Mouse (Mus musculus) stomach, embryonic 15.5 days (tissue): ENCODE data around the gene Lyar. TPM values are rescaled to one million over a fixed set of nuclear protein-coding genes. Genes with fewer than 3 reads are reported as not detected.

Experiments
- ATAC-seq: fragments of 200-750 bp; cut with Nextera tagmentation; 2 replicates; pipeline ENCODE4 v1.8.0; 2017; ENCODE audit warnings: low read depth, moderate number of reproducible peaks, moderate TSS enrichment; ENCODE audit not compliant: insufficient read depth, low FRiP score
- H3K27ac ChIP-seq: fragments of 300-500 bp; sonication (generic); 2 replicates; pipeline ENCODE4 v1.5.1; 2015; ENCODE audit warnings: mild to moderate bottlenecking, inconsistent platforms
- H3K27me3 ChIP-seq: fragments of 300-500 bp; sonication (generic); replicated peaks from 2 replicates; pipeline ENCODE4 v1.6.1; 2015; ENCODE audit warnings: inconsistent platforms
- H3K36me3 ChIP-seq: fragments of 300-500 bp; sonication (generic); 2 replicates; pipeline ENCODE4 v1.6.1; 2015; ENCODE audit warnings: inconsistent platforms
- H3K4me1 ChIP-seq: fragments of 300-500 bp; sonication (generic); 2 replicates; pipeline ENCODE4 v1.6.1; 2015; ENCODE audit warnings: inconsistent platforms
- H3K4me2 ChIP-seq: fragments of 300-500 bp; sonication (generic); 2 replicates; pipeline ENCODE4 v1.6.1; 2015; ENCODE audit warnings: mild to moderate bottlenecking, inconsistent platforms
- H3K4me3 ChIP-seq: fragments of 300-500 bp; sonication (generic); replicated peaks from 2 replicates; pipeline ENCODE4 v1.5.1; 2015; ENCODE audit warnings: inconsistent platforms
- H3K9ac ChIP-seq: fragments of 300-500 bp; sonication (generic); 2 replicates; pipeline ENCODE4 v1.6.1; 2015; ENCODE audit warnings: inconsistent platforms
- H3K9me3 ChIP-seq: fragments of 300-500 bp; sonication (generic); 2 replicates; pipeline ENCODE4 v1.6.1; 2016; ENCODE audit warnings: inconsistent platforms
- WGBS: fragments of 180-500 bp; shearing (Covaris S2); methylation state at CpG from one replicate; pipeline ENCODE4 v1.1.7; 2015; 5-methylcytosine and 5-hydroxymethylcytosine counted together
- polyA plus RNA-seq: library from polyadenylated mRNA; unstranded; fragments of >200 nt; fragmentation: Nextera tagmentation; extraction: Ambion mirVana; gene quantifications from 2 replicates; pipeline ENCODE4 v1.2.1, GENCODE M21; 2015

The Lyar gene
- polyA plus RNA-seq = 96.6 and 106 TPM in 2 replicates

DNA sequence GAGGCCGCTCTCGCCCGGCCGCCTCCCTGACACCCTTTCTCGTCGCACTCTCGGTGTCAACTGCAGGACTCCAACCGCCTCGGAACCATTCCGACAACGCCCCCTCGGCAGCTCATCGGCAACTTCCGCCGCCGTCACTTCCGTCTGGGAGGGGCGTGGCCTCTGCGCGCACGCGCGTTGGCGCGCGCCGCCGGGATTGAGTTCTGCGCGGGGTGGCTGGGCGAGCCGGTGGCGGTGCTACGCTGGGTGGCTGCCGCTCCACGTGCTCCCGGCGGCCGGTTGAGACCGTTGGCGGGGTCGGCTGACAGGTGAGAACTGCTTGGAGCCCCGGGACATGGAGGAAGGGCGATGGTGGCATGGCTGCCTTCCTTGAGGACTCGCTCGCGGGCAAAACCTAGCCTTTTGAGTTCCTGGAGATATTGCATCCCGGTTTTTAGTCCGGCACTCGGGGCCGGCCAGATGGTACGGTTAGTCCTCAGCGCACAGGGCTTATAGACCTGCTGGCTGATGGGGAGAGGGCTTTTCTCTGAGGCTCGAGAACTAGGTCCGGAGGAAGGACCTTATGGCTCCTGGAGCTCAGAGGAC, at the start of gene Lyar, which contains the start of gene Zbtb49:
TSS of gene Lyar (plus strand) at position 143 of the 585 bp plus-strand sequence.
TSS of gene Zbtb49 (minus strand) at position 130 of the 585 bp plus-strand sequence.
- under 1% methylated on average over 53 of the region's 55 CpGs for WGBS
- Histone ChIP-seq H3K4me3 (peak within 1 kb of the TSS; percentile 74), H3K9me3 (no peaks in the 10 kb centered on the region), H3K27ac (peak within 1 kb of the TSS; percentile 44; the same call in 1 of the 2 replicates), H3K36me3 (no peaks in the 10 kb centered on the region; the same call in 1 of the 2 replicates), H3K4me2 (peak within 1 kb of the TSS; percentile 72), H3K27me3 (no peaks in the 10 kb centered on the region), H3K4me1 (peaks cover 15% of the 10 kb centered on the region), H3K9ac (peak within 1 kb of the TSS; percentile 79)
- ATAC-seq = peak; percentile 92

DNA sequence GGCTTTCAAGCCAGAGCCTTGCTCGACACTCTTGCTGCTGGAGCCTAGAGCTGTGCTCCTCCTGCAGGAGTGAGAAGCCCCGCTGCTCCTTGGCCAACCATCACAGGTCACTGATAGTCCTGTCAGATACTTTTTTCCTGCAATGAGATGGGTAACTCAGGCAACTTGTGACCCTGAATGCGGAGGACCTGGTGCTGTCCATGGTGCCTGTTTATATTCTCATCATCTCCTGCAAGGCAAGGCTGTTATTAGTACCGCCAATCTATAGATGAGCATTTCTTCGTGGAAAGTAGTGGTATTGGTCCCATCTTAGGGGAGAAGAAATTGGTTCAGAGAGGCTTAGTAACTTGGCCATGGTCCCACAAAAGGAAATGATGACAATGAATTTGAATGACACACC, 46.5 kb upstream of the Lyar start:
- no peaks in the 10 kb centered on the region for H3K4me1 ChIP-seq
- no peak overlapping the region for H3K9ac ChIP-seq
- no peaks in the 10 kb centered on the region for H3K9me3 ChIP-seq
- no peaks in the 10 kb centered on the region for H3K36me3 ChIP-seq
- no peak overlapping the region for H3K4me3 ChIP-seq
- 42% methylated on average over 5 of the region's 5 CpGs for WGBS
- no peak overlapping the region for H3K4me2 ChIP-seq
- no peak overlapping the region for H3K27ac ChIP-seq
- H3K27me3 ChIP-seq = no peaks in the 10 kb centered on the region
- ATAC-seq = no peak

DNA sequence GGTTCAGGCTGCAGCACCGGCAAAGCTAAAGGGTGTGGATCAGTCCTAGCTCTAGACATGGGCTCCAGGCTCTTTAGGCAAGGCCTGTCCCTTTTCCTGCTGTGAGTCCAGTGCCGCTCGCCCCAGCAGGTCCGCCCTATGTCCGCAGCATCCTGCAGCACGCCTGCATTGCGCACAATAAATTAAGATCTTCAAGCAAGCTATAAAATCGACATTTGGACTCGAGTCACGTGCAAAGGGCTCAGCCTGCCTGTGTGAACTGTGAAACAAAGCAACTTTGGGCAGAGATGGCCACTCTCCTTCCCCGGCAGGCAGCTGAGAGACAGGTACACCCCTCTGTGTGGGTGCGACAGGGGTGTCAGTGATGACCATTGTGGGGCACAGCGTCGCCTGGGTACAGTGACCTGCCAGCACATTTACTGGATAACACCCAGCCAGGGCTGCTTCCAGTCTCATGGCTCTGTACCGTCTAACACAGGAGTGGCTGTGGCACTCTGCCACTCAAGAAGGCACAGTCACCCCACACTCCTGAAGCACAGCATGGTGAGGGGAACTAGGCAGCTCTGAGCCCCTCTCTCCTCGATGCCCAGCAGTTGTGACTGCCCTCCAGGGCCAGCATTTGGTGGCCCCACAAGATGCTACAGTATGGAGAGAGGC, 45.9 kb upstream of the Lyar start:
- Histone ChIP-seq H3K4me3 (no peak overlapping the region), H3K4me2 (no peak overlapping the region), H3K9me3 (no peaks in the 10 kb centered on the region), H3K4me1 (no peaks in the 10 kb centered on the region), H3K27me3 (no peaks in the 10 kb centered on the region), H3K27ac (no peak overlapping the region), H3K36me3 (no peaks in the 10 kb centered on the region), H3K9ac (no peak overlapping the region)
- 77% methylated on average over 16 of the region's 16 CpGs for WGBS
- ATAC-seq = no peak

DNA sequence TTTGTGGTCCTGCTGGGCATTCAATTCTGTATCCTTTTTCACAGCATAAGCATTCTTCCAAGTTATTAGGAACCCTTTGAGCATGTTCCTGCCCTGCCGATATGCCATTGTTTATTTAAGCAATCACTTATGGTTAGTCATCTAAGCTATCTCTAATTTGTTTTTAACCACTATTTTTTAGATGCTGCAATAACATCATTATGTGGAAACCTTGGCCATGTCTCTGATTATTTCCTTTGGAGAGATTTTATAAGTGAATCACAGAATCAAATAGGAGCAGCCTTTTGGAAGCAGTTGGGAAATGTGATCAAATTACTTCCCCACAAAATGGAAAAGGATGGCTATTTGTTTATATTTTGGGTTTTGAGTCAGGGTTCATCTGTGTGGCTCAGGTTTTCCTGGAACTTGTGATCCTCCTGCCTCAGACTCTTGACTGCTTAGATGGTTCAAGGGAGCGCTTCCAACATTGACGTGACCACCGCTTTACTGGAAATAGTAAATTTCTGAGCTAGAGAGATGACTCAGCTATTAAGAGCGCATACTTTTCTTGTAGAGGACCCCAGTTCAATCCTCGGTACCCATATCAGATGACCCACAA, 35.5 kb upstream of the Lyar start:
- no peak for ATAC-seq
- no peak overlapping the region for H3K4me2 ChIP-seq
- 77% methylated on average over 6 of the region's 6 CpGs for WGBS

DNA sequence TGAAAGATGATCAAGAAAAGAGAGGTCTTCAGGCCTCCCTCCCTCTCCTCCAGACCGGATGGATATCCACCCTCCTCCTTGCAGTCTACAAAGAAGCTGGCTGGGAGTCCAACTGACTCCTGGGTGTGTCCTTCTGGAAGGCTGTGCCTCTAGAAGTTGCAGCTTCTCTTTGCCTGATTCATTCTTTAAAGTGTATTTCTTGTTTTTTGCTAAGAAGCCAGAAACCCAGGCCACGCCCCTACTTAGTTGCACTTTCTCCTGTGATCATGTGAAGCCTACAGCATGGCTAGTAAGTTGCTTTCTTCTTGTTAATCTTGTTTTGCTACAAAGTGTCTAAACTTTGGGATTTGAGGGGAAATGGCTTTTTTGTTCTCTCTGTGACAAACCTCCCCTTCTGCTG, 33.3 kb upstream of the Lyar start:
- Histone ChIP-seq H3K27me3 (no peaks in the 10 kb centered on the region), H3K36me3 (no peaks in the 10 kb centered on the region), H3K9ac (no peak overlapping the region), H3K4me2 (no peak overlapping the region), H3K27ac (no peak overlapping the region), H3K4me1 (no peaks in the 10 kb centered on the region), H3K4me3 (no peak overlapping the region), H3K9me3 (no peaks in the 10 kb centered on the region)
- 87% methylated on average over 2 of the region's 2 CpGs for WGBS
- no peak for ATAC-seq

More for the DNA sequence above, 35.5 kb upstream of the Lyar start:
- no peak overlapping the region for H3K27ac ChIP-seq
- H3K4me3 ChIP-seq = no peak overlapping the region
- no peaks in the 10 kb centered on the region for H3K9me3 ChIP-seq
- H3K4me1 ChIP-seq = no peaks in the 10 kb centered on the region
- no peaks in the 10 kb centered on the region for H3K27me3 ChIP-seq
- no peaks in the 10 kb centered on the region for H3K36me3 ChIP-seq
- H3K9ac ChIP-seq = no peak overlapping the region

DNA sequence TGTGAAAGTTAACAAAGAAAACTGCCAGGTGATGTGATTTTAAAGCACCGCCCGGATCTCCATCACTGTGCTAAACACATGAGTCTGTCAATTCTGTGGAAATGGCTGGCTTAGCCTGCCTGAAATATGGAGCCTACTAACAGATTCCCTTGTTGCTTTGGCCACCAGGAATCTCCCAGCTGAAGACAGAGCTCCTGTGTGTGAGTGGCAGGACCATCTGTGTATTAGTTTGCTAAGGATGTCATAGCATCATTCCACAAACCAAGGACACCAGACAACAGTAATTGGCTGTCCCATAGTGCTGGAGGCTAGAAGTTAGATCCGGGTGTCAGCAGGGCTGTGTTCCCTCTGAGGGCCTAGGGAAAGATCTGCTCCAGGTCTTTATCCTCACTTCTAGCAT, 29.4 kb upstream of the Lyar start:
- WGBS = 93% methylated on average over 3 of the region's 3 CpGs
- Histone ChIP-seq H3K4me1 (no peaks in the 10 kb centered on the region), H3K9ac (no peak overlapping the region), H3K4me3 (no peak overlapping the region), H3K27ac (no peak overlapping the region), H3K27me3 (no peaks in the 10 kb centered on the region), H3K36me3 (no peaks in the 10 kb centered on the region), H3K9me3 (no peaks in the 10 kb centered on the region), H3K4me2 (no peak overlapping the region)
- no peak for ATAC-seq

DNA sequence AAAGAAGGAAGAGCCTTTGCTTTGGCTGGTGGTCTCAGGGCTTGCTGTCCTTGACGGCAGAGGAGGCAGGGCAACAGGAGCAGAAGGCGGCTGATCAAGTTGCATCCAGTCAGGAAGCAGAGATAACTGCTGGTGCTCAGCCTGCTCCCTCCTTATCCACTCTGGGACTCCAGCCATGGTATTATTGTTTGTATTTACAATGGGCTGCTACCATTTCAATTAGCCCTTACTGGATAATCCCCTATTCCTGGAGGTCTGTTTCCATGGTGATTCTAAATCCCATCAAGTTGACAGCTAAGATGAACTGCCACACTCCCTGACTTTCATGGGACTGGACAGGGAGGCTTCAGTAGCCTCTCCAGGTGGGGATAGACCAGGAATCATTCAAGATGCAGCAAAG, 25.3 kb upstream of the Lyar start:
- H3K36me3 ChIP-seq = peaks cover 2% of the 10 kb centered on the region; the same call in 1 of the 2 replicates
- no peak overlapping the region for H3K9ac ChIP-seq
- no peaks in the 10 kb centered on the region for H3K27me3 ChIP-seq
- no peaks in the 10 kb centered on the region for H3K9me3 ChIP-seq
- 26% methylated on average over 2 of the region's 2 CpGs for WGBS
- ATAC-seq = no peak
- H3K4me1 ChIP-seq = no peaks in the 10 kb centered on the region
- no peak overlapping the region for H3K4me3 ChIP-seq
- H3K27ac ChIP-seq = no peak overlapping the region
- H3K4me2 ChIP-seq = no peak overlapping the region

DNA sequence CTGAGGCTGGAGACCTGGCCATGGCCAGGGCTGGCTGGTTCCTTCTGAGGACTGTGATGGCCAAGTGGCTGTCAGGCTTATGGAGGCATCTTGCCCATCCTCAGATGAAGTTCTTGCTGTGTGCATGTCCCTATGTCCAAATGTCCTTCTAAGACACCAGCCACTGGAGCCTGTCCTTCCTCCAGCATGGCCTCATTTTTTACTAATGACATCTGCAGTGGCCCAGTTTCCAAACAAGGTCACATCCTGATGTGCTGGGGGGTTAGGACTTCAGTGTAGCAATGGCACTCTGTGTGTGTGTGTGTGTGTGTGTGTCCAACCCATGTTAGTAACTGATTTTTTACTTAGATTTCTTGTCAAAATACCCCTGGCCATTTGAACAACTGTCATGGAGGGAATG, 24.3 kb upstream of the Lyar start:
- Histone ChIP-seq H3K9me3 (no peaks in the 10 kb centered on the region), H3K36me3 (peaks cover 6% of the 10 kb centered on the region; the same call in 1 of the 2 replicates), H3K4me1 (no peaks in the 10 kb centered on the region), H3K4me3 (no peak overlapping the region), H3K4me2 (no peak overlapping the region), H3K27me3 (no peaks in the 10 kb centered on the region), H3K27ac (no peak overlapping the region), H3K9ac (no peak overlapping the region)
- ATAC-seq = no peak

DNA sequence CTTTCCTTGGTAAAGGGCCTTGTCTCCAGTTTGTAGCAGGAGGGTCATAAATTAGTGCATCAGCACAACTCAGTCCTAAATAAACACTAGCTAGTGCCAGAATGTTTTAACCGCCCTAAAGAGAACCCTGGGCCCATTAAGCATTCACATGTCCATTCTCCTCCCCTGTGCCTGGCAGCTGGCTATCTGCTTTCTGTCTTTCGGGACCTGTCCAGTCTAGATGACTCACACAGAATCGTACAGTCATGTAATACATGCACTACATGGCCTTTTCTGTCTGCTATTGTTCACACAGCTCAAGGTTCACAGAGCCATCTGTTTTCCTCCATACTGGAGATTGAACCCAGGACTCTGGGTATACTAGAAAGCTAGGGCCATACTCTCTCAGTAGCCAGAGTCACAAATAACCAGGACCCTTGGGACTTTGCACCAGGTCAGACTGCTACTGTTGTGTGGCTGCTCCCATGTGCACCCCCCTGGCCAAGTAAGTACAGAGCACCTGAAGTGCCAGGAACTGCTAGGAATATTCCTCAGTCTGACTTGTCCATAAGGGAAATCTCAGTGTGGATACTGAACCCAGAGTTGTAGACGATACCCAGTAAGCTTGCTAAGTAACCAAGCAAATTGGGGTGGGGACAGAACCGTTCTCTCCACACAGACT, 23.3 kb upstream of the Lyar start:
- H3K9ac ChIP-seq = no peak overlapping the region
- no peak overlapping the region for H3K4me3 ChIP-seq
- no peak overlapping the region for H3K4me2 ChIP-seq
- WGBS = 69% methylated on average over 5 of the region's 5 CpGs
- no peaks in the 10 kb centered on the region for H3K4me1 ChIP-seq
- H3K27me3 ChIP-seq = no peaks in the 10 kb centered on the region
- no peak overlapping the region for H3K27ac ChIP-seq
- no peaks in the 10 kb centered on the region for H3K9me3 ChIP-seq
- peaks cover 8% of the 10 kb centered on the region; the same call in 1 of the 2 replicates for H3K36me3 ChIP-seq
- ATAC-seq = no peak

DNA sequence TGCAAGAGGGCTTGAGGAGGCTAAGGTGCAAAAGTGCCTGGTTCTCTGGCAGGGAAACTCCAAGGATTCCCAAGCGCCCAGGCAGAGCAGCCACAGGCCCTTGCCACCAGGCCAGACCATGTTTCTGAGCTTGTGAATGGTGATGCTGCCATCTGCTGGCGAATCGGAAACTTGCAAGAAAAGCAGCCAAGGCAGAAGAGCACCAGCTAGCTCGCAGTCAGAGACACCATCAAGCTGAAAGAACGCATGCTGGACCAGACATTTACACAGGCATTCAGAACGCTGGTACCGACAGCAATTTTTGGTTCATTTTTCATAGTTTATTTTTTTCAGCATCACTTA, 22.8 kb upstream of the Lyar start:
- Histone ChIP-seq H3K36me3 (peaks cover 8% of the 10 kb centered on the region; the same call in 1 of the 2 replicates), H3K4me1 (no peaks in the 10 kb centered on the region), H3K9ac (no peak overlapping the region), H3K9me3 (no peaks in the 10 kb centered on the region), H3K27me3 (no peaks in the 10 kb centered on the region), H3K4me2 (no peak overlapping the region), H3K4me3 (no peak overlapping the region), H3K27ac (no peak overlapping the region)
- 16% methylated on average over 7 of the region's 7 CpGs for WGBS
- ATAC-seq = peak; percentile 50; the same call in 1 of the 2 replicates

DNA sequence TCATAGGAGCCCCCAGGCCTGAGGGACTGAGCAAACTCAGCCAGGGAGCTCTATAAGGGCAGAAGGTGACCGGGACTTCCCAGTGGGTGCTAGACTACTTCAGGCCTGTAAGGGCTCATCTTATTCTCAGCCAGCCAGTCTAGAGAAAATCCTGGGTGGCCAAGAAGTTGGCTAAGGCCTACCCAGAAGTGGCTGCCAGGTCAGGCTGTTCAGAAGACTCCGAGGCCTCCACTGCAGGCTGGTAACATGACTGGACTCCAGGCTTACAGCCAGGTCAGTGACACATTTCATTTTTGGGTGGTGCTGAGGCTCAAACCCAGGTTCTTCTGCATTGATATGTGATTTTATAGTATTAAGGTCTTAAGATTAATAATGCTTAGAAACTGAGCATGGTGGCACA, 20.6 kb upstream of the Lyar start:
- WGBS = 97% methylated on average over 2 of the region's 2 CpGs
- Histone ChIP-seq H3K4me3 (no peak overlapping the region), H3K27me3 (no peaks in the 10 kb centered on the region), H3K4me2 (no peak overlapping the region), H3K27ac (no peak overlapping the region), H3K9ac (no peak overlapping the region), H3K36me3 (peaks cover 28% of the 10 kb centered on the region), H3K9me3 (no peaks in the 10 kb centered on the region), H3K4me1 (no peaks in the 10 kb centered on the region)
- ATAC-seq = no peak

DNA sequence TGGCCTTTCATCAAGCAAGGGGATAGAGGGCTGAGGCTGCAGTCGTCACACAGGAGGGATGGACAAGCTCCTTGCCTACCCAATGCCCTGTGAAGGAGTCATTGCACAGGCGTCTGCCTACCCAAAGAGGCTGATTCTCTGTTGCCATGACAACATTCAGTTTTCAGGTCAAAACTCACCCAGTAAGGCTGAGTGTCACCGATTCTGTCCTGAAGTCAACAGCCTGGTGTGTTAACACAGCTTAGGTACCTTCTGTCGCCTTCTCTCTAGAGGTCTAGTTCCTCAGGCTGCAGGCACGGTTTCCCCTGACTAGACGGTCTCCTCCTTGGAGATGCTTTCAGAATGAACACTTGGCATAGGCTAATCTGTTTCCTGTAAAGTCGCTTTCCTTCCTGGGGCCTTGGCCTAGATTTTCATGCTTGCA, 15.0 kb upstream of the Lyar start:
- Histone ChIP-seq H3K4me1 (no peaks in the 10 kb centered on the region), H3K4me2 (no peak overlapping the region), H3K27me3 (no peaks in the 10 kb centered on the region), H3K27ac (no peak overlapping the region), H3K9ac (no peak overlapping the region), H3K4me3 (no peak overlapping the region), H3K36me3 (peaks cover 30% of the 10 kb centered on the region), H3K9me3 (no peaks in the 10 kb centered on the region)
- ATAC-seq = no peak
- 81% methylated on average over 7 of the region's 7 CpGs for WGBS
